Comparison of ENCODE assay signal across 8 mouse cellular contexts in the genomic region with DNA sequence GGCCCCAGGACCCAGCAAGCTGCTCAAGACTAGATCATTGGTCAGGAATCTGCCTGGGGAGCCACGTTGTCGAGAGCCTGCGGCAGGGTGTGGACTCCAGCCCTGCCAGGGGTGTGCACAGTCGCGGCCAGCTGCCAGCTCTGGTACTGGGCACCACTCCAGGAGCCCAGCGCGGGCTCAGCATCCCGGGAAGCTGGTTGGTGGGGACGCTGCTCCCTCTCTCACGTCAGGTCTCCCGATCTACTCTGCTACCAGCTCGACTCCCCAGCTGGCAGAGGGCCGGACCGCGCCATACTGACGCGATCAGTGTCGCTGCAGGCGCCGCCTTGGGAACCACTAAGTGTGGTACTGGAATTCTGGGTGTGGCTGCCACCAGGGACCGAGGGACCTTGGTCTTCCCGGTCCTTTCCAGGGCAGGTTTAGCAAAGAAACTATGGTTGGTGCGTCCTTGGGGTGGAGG. TPM values are rescaled to one million over a fixed set of nuclear protein-coding genes. Genes with fewer than 3 reads are reported as not detected.
DNase-seq lines count a peak whose midpoint lies in the region; ATAC-seq and TF ChIP-seq lines count a peak whose summit lies in the region.

No protein-coding gene starts in this region.

- peak overlapping the region; percentile 53; the same call in 1 of the 2 replicates for H3K27ac ChIP-seq in cortical plate, adult 2 months (ENCODE audit: insufficient read depth, low read length)
- H3K27ac ChIP-seq in intestine, embryonic 16.5 days (ENCODE audit: low read length): peak overlapping the region; percentile 67

- peak; percentile 59; the same call in 1 of the 2 replicates for TF ChIP-seq POLR2A in cortical plate, adult 2 months (IDR thresholded peaks at IDR 0.05; ENCODE audit: extremely low read depth, insufficient read depth, low read length)

- ATAC-seq in intestine, embryonic 16.5 days: peak; percentile 89
- peak; percentile 77 for ATAC-seq in megakaryocyte-erythroid progenitor cell, adult 5-6 weeks (replicated peaks; ENCODE audit: low FRiP score, low TSS enrichment, poor library complexity, severe bottlenecking)

- peak overlapping the region; percentile 47 for H3K4me3 ChIP-seq in cortical plate, adult 2 months (ENCODE audit: insufficient read depth, low read length)
- H3K4me3 ChIP-seq in intestine, embryonic 16.5 days (ENCODE audit: low read length): peak overlapping the region; percentile 44

- peak overlapping the region; percentile 66 for H3K4me2 ChIP-seq in intestine, embryonic 16.5 days (ENCODE audit: low read depth, low read length)

- H3K4me1 ChIP-seq in cortical plate, adult 2 months (ENCODE audit: control insufficient read depth, insufficient read depth, low read length): peaks cover 2% of the 10 kb centered on the region; the same call in 1 of the 2 replicates
- H3K4me1 ChIP-seq in intestine, embryonic 16.5 days (ENCODE audit: control insufficient read depth, insufficient read depth, low read length): peaks cover 30% of the 10 kb centered on the region

- no peak for TF ChIP-seq CTCF in cortical plate, adult 2 months (IDR thresholded peaks at IDR 0.05; ENCODE audit: extremely low read depth, insufficient read depth, low read length)

- peak overlapping the region; percentile 56 for H3K9ac ChIP-seq in intestine, embryonic 16.5 days (ENCODE audit: low read depth, low read length)

- H3K27me3 ChIP-seq in intestine, embryonic 16.5 days (replicated peaks; ENCODE audit: control insufficient read depth, insufficient read depth, low read length): no peaks in the 10 kb centered on the region

- no peaks in the 10 kb centered on the region for H3K9me3 ChIP-seq in intestine, embryonic 16.5 days (ENCODE audit: control insufficient read depth, low read length)

- intact Hi-C loops in gastrocnemius, postnatal 36 days (cut with DNase I): no loop called here

- 2% methylated on average over 23 of the region's 23 CpGs for WGBS in intestine, embryonic 16.5 days

- DNase-seq in R1 (ENCODE audit: low read depth, low spot score): peak; percentile 66
- DNase-seq in gastrocnemius, postnatal 36 days: peak; percentile 71 to 76
- DNase-seq in left cerebral cortex, adult 9 months (ENCODE audit: low spot score in 2 of 2): peak; percentile 78 to 90
- DNase-seq in right cerebral cortex, postnatal 4 days: peak; percentile 94
- no peak for DNase-seq in yolk sac, embryonic 10.5 days (ENCODE audit: low spot score)

- H3K36me3 ChIP-seq in intestine, embryonic 16.5 days (ENCODE audit: control insufficient read depth, insufficient read depth, low read length): no peaks in the 10 kb centered on the region

RNA-seq across cellular contexts. Expression of a gene that starts 11.7 kb away (rescaled TPM):
- polyA plus RNA-seq in cortical plate, adult 2 months (2012; rRNA removed): 18.7 and 18.9 TPM in 2 replicates
- total RNA-seq in gastrocnemius, postnatal 36 days (2021): under 1 TPM in 1 of 2 experiments, not detected in 1; 0.25 TPM
- polyA plus RNA-seq in intestine, embryonic 16.5 days (2015; fragmentation: Nextera tagmentation; extraction: Ambion mirVana): 1.1 and 1.6 TPM in 2 replicates
- total RNA-seq in megakaryocyte-erythroid progenitor cell, adult 5-6 weeks (2014; fragmentation: Nextera tagmentation): not detected in 2 replicates
- total RNA-seq in megakaryocyte-erythroid progenitor cell, adult 5-6 weeks (2017): not detected in 2 replicates

RNA-seq across cellular contexts. Expression of a gene that starts 35.5 kb away (rescaled TPM):
- 1,537 and 1,545 TPM in 2 replicates for polyA plus RNA-seq in cortical plate, adult 2 months (2012; rRNA removed)
- 1,000 to 10,000 TPM; 2,923 to 3,646 TPM for total RNA-seq in gastrocnemius, postnatal 36 days (2021)
- 1,051 and 1,198 TPM in 2 replicates for polyA plus RNA-seq in intestine, embryonic 16.5 days (2015; fragmentation: Nextera tagmentation; extraction: Ambion mirVana)
- total RNA-seq in megakaryocyte-erythroid progenitor cell, adult 5-6 weeks (2014; fragmentation: Nextera tagmentation): 7.4 and 27.8 TPM in 2 replicates
- 29.6 and 62.7 TPM in 2 replicates for total RNA-seq in megakaryocyte-erythroid progenitor cell, adult 5-6 weeks (2017)

RNA-seq across cellular contexts. Expression of a gene that starts 58.8 kb away (rescaled TPM):
- 5.1 and 6.3 TPM in 2 replicates for polyA plus RNA-seq in cortical plate, adult 2 months (2012; rRNA removed)
- total RNA-seq in gastrocnemius, postnatal 36 days (2021): 1 to 10 TPM; 8.1 to 9.8 TPM
- 9.7 and 10.0 TPM in 2 replicates for polyA plus RNA-seq in intestine, embryonic 16.5 days (2015; fragmentation: Nextera tagmentation; extraction: Ambion mirVana)
- 3.3 and 3.6 TPM in 2 replicates for total RNA-seq in megakaryocyte-erythroid progenitor cell, adult 5-6 weeks (2014; fragmentation: Nextera tagmentation)
- total RNA-seq in megakaryocyte-erythroid progenitor cell, adult 5-6 weeks (2017): 3.8 and 5.6 TPM in 2 replicates

RNA-seq across cellular contexts. Expression of a gene that starts 59.0 kb away (rescaled TPM):
- polyA plus RNA-seq in cortical plate, adult 2 months (2012; rRNA removed): 23.8 and 24.2 TPM in 2 replicates
- total RNA-seq in gastrocnemius, postnatal 36 days (2021): 1 to 10 TPM; 7.4 to 8.3 TPM
- polyA plus RNA-seq in intestine, embryonic 16.5 days (2015; fragmentation: Nextera tagmentation; extraction: Ambion mirVana): 9.2 and 10.2 TPM in 2 replicates
- 12.0 and 19.4 TPM in 2 replicates for total RNA-seq in megakaryocyte-erythroid progenitor cell, adult 5-6 weeks (2014; fragmentation: Nextera tagmentation)
- 11.8 and 15.9 TPM in 2 replicates for total RNA-seq in megakaryocyte-erythroid progenitor cell, adult 5-6 weeks (2017)

Comparison
In these comparisons a context has a peak if more than half of its experiments do, and no peak if none do; other contexts are left out.
1. RNA of a gene that starts 35.5 kb away (total RNA-seq): 2,923 to 3,646 TPM in gastrocnemius, postnatal 36 days; 7.4 to 62.7 TPM in megakaryocyte-erythroid progenitor cell, adult 5-6 weeks; every median in the first group is over 10 times any median in the second.